Mouse (Mus musculus): ENCODE measurements around the gene Mapk10. TPM values are rescaled to one million over a fixed set of nuclear protein-coding genes. Genes with fewer than 3 reads are reported as not detected.
A peak's percentile ranks its signal among the peaks of the same experiment; 100 is the strongest.

The Mapk10 gene
- polyA plus RNA-seq, 1 experiment from 2014 or later, result 86.2 TPM

- ATAC-seq (ENCODE audit: low FRiP score, low read depth), result no peak
- Histone ChIP-seq H3K9me3 (no peaks in the 10 kb centered on the region), H3K9ac (no peak overlapping the region), H3K4me3 (no peak overlapping the region), H3K27me3 (no peaks in the 10 kb centered on the region), H3K27ac (replicated peaks) (no peak overlapping the region), H3K4me2 (no peak overlapping the region), H3K4me1 (replicated peaks) (peaks cover 23% of the 10 kb centered on the region), H3K36me3 (0 out of 2 replicates have a peak, but pooled peaks cover 3% of the 10 kb centered on the region)
- 64% methylated on average over 2 of the region's 2 CpGs for WGBS
Observed at GRCm38 (mm10) chr5:103197796-103198325, 13.3 kb downstream of the Mapk10 start.

DNA sequence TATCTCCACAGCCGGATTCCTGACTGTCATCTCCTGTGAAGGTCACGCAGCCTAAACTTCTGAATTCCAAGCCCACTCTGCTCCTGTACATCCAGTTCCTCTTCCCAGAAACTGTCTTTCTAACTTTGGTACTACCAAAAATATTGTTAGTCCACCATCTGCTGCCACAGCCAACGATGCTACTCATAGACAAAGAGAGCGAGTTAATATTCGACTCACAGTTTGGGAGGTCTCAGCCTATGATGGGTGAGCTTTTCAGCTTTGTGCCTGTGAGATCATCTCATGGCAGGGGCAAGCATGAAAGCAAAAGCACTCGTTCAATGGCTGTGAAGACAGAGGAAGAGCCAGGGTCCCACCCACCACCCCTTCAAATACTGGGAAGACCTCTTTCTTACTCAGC lies 16.6 kb downstream of the Mapk10 start:
- Histone ChIP-seq H3K27me3 (no peaks in the 10 kb centered on the region), H3K4me1 (replicated peaks) (peaks cover 37% of the 10 kb centered on the region), H3K4me3 (no peak overlapping the region), H3K9me3 (no peaks in the 10 kb centered on the region), H3K9ac (no peak overlapping the region), H3K4me2 (no peak overlapping the region), H3K27ac (replicated peaks) (peak overlapping the region; percentile 31; the same call in 1 of the 2 replicates), H3K36me3 (no peaks in the 10 kb centered on the region)
- WGBS, result 39% methylated on average over 6 of the region's 6 CpGs
- ATAC-seq (ENCODE audit: low FRiP score, low read depth), result no peak

GRCm38 (mm10) chr5:103193700-103194099 lies 17.4 kb downstream of the Mapk10 start:
- H3K4me2 ChIP-seq, result no peak overlapping the region
- ATAC-seq (ENCODE audit: low FRiP score, low read depth), result no peak

GRCm38 (mm10) chr5:103191577-103191976 lies 19.6 kb downstream of the Mapk10 start:
- no peaks in the 10 kb centered on the region for H3K27me3 ChIP-seq
- H3K9ac ChIP-seq, result no peak overlapping the region
- H3K9me3 ChIP-seq, result no peaks in the 10 kb centered on the region
- no peak overlapping the region; the same call in 1 of the 2 replicates for H3K27ac ChIP-seq (replicated peaks)
- no peak overlapping the region for H3K4me2 ChIP-seq
- peak; percentile 43; the same call in 1 of the 2 replicates for ATAC-seq (ENCODE audit: low FRiP score, low read depth)
- H3K4me3 ChIP-seq, result no peak overlapping the region
- H3K4me1 ChIP-seq (replicated peaks), result peaks cover 37% of the 10 kb centered on the region
- 11% methylated on average over 4 of the region's 4 CpGs for WGBS
- no peaks in the 10 kb centered on the region for H3K36me3 ChIP-seq

More at GRCm38 (mm10) chr5:103193700-103194099, 17.4 kb downstream of the Mapk10 start:
- Histone ChIP-seq H3K4me1 (replicated peaks) (peaks cover 37% of the 10 kb centered on the region), H3K9ac (no peak overlapping the region), H3K27ac (replicated peaks) (peak overlapping the region; percentile 31; the same call in 1 of the 2 replicates), H3K36me3 (no peaks in the 10 kb centered on the region), H3K9me3 (no peaks in the 10 kb centered on the region), H3K4me3 (no peak overlapping the region), H3K27me3 (no peaks in the 10 kb centered on the region)
- WGBS, result 61% methylated on average over 3 of the region's 3 CpGs

- 94% methylated on average over 1 of the region's 1 CpGs for WGBS
- no peaks in the 10 kb centered on the region for H3K27me3 ChIP-seq
- ATAC-seq (ENCODE audit: low FRiP score, low read depth), result no peak
Observed at GRCm38 (mm10) chr5:103184256-103184655, 26.9 kb downstream of the Mapk10 start.

GRCm38 (mm10) chr5:103181622-103182021 lies 29.5 kb downstream of the Mapk10 start:
- Histone ChIP-seq H3K9ac (no peak overlapping the region), H3K4me1 (replicated peaks) (peaks cover 11% of the 10 kb centered on the region), H3K4me2 (no peak overlapping the region), H3K36me3 (no peaks in the 10 kb centered on the region), H3K9me3 (0 out of 2 replicates have a peak, but pooled peaks cover 3% of the 10 kb centered on the region), H3K27ac (replicated peaks) (no peak overlapping the region), H3K4me3 (no peak overlapping the region), H3K27me3 (no peaks in the 10 kb centered on the region)
- ATAC-seq (ENCODE audit: low FRiP score, low read depth), result no peak
- 89% methylated on average over 10 of the region's 10 CpGs for WGBS

More at GRCm38 (mm10) chr5:103184256-103184655, 26.9 kb downstream of the Mapk10 start:
- Histone ChIP-seq H3K4me1 (replicated peaks) (no peaks in the 10 kb centered on the region), H3K4me3 (no peak overlapping the region), H3K36me3 (no peaks in the 10 kb centered on the region), H3K27ac (replicated peaks) (no peak overlapping the region), H3K9me3 (0 out of 2 replicates have a peak, but pooled peaks cover 3% of the 10 kb centered on the region), H3K4me2 (no peak overlapping the region), H3K9ac (no peak overlapping the region)

GRCm38 (mm10) chr5:103177010-103177409 lies 34.1 kb downstream of the Mapk10 start:
- H3K9me3 ChIP-seq, result no peaks in the 10 kb centered on the region
- H3K9ac ChIP-seq, result no peak overlapping the region
- no peaks in the 10 kb centered on the region for H3K36me3 ChIP-seq
- ATAC-seq (ENCODE audit: low FRiP score, low read depth), result peak; percentile 80
- H3K27me3 ChIP-seq, result no peaks in the 10 kb centered on the region
- H3K4me1 ChIP-seq (replicated peaks), result peaks cover 25% of the 10 kb centered on the region
- H3K4me3 ChIP-seq, result no peak overlapping the region
- H3K27ac ChIP-seq (replicated peaks), result peak overlapping the region; percentile 49
- WGBS, result 16% methylated on average over 5 of the region's 5 CpGs
- peak overlapping the region; percentile 11 for H3K4me2 ChIP-seq

- no peak for ATAC-seq (ENCODE audit: low FRiP score, low read depth)
- Histone ChIP-seq H3K9ac (no peak overlapping the region), H3K4me1 (replicated peaks) (peaks cover 25% of the 10 kb centered on the region), H3K4me2 (no peak overlapping the region), H3K9me3 (no peaks in the 10 kb centered on the region), H3K27ac (replicated peaks) (no peak overlapping the region), H3K4me3 (no peak overlapping the region), H3K36me3 (no peaks in the 10 kb centered on the region), H3K27me3 (no peaks in the 10 kb centered on the region)
- WGBS, result 89% methylated on average over 7 of the region's 7 CpGs
Observed at GRCm38 (mm10) chr5:103175989-103176388, 35.1 kb downstream of the Mapk10 start.

DNA sequence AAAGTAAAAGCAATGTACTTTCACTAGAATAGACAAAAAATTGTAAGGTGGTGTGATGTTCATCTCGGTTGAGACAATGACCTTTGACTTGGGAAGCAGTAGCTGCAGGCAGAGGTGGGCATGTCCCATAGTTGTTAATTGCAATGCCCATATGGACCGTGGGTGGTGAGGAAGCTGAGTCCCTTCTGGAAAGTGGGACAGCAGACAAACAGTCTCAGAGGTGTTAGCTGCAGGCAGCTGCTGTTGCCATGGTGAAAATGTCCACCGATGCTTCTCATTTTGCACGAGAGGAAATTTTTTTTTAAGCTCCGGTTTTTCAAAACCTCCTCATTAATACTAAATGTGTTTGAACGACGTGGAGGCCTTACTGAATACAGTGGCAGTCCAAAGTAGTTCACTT lies 36.5 kb downstream of the Mapk10 start:
- H3K27me3 ChIP-seq, result no peaks in the 10 kb centered on the region
- WGBS, result 36% methylated on average over 7 of the region's 7 CpGs
- no peak overlapping the region for H3K4me2 ChIP-seq
- no peak overlapping the region for H3K4me3 ChIP-seq
- ATAC-seq (ENCODE audit: low FRiP score, low read depth), result no peak
- H3K27ac ChIP-seq (replicated peaks), result no peak overlapping the region
- no peak overlapping the region for H3K9ac ChIP-seq
- H3K4me1 ChIP-seq (replicated peaks), result peaks cover 25% of the 10 kb centered on the region
- H3K9me3 ChIP-seq, result no peaks in the 10 kb centered on the region
- H3K36me3 ChIP-seq, result no peaks in the 10 kb centered on the region

DNA sequence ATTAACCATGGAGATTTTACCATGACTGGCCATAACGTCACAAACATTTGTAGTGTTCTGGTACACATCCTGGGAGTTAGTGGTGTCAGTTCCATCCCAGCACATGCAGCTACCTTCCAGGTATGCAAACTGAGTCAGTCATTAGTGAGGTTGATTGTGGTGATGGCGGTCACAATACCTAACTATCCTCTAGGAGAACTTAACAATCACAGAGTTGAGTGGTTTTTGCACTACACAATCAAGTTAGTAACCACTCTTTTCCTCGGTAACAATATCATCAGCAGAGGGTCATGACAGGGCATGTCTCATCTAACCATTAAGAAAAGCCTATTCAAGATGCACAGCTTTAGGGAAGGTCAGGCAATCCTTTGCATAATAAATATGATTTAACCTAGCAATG lies 39.9 kb downstream of the Mapk10 start:
- ATAC-seq (ENCODE audit: low FRiP score, low read depth), result no peak
- H3K9ac ChIP-seq, result no peak overlapping the region
- no peaks in the 10 kb centered on the region for H3K27me3 ChIP-seq
- H3K36me3 ChIP-seq, result no peaks in the 10 kb centered on the region
- no peaks in the 10 kb centered on the region for H3K9me3 ChIP-seq
- 86% methylated on average over 3 of the region's 3 CpGs for WGBS
- H3K27ac ChIP-seq (replicated peaks), result no peak overlapping the region
- H3K4me1 ChIP-seq (replicated peaks), result peaks cover 14% of the 10 kb centered on the region
- H3K4me3 ChIP-seq, result no peak overlapping the region
- H3K4me2 ChIP-seq, result no peak overlapping the region

GRCm38 (mm10) chr5:103167371-103167770 lies 43.8 kb downstream of the Mapk10 start:
- Histone ChIP-seq H3K9me3 (no peaks in the 10 kb centered on the region), H3K9ac (no peak overlapping the region), H3K36me3 (no peaks in the 10 kb centered on the region), H3K4me1 (replicated peaks) (peaks cover 9% of the 10 kb centered on the region), H3K27me3 (no peaks in the 10 kb centered on the region), H3K27ac (replicated peaks) (peak overlapping the region; percentile 61; the same call in 1 of the 2 replicates), H3K4me2 (no peak overlapping the region), H3K4me3 (no peak overlapping the region)
- 54% methylated on average over 5 of the region's 5 CpGs for WGBS
- no peak for ATAC-seq (ENCODE audit: low FRiP score, low read depth)

- 71% methylated on average over 2 of the region's 2 CpGs for WGBS
- no peak overlapping the region for H3K9ac ChIP-seq
- ATAC-seq (ENCODE audit: low FRiP score, low read depth), result no peak
- H3K9me3 ChIP-seq, result no peaks in the 10 kb centered on the region
- H3K36me3 ChIP-seq, result no peaks in the 10 kb centered on the region
- H3K4me3 ChIP-seq, result no peak overlapping the region
- H3K27ac ChIP-seq (replicated peaks), result no peak overlapping the region; the same call in 1 of the 2 replicates
- H3K4me1 ChIP-seq (replicated peaks), result peaks cover 15% of the 10 kb centered on the region
- H3K27me3 ChIP-seq, result no peaks in the 10 kb centered on the region
- no peak overlapping the region for H3K4me2 ChIP-seq
Observed at GRCm38 (mm10) chr5:103166755-103167154, 44.4 kb downstream of the Mapk10 start.

DNA sequence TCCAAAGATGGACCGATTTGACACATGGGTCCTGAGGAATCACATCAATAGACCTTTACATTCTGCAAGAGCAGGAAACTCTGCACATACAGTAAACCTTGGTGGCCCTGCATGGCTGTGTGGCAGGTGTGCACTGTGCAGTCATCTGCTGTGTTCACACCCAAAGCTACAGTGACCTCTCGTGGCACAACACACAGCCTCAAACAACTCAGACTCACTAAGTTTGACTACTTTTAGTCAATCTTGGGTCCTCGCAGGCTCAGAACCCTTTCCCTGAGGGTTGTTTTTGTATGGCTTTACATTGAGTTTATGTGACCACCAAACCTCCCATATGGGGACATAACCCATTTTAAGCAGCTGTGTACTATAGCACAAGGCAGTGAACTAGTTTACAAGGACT lies 47.1 kb downstream of the Mapk10 start:
- no peak overlapping the region for H3K9ac ChIP-seq
- 94% methylated on average over 3 of the region's 3 CpGs for WGBS
- H3K9me3 ChIP-seq, result no peaks in the 10 kb centered on the region
- H3K4me2 ChIP-seq, result no peak overlapping the region
- no peak overlapping the region for H3K27ac ChIP-seq (replicated peaks)
- peaks cover 35% of the 10 kb centered on the region for H3K4me1 ChIP-seq (replicated peaks)
- ATAC-seq (ENCODE audit: low FRiP score, low read depth), result no peak
- no peak overlapping the region for H3K4me3 ChIP-seq
- H3K27me3 ChIP-seq, result no peaks in the 10 kb centered on the region
- H3K36me3 ChIP-seq, result no peaks in the 10 kb centered on the region
